Mouse (Mus musculus) limb, embryonic 14.5 days (tissue): ENCODE results near the gene Ccdc155. TPM values are rescaled to one million over a fixed set of nuclear protein-coding genes. Genes with fewer than 3 reads are reported as not detected.
A peak's percentile ranks its signal among the peaks of the same experiment; 100 is the strongest.

Experiments
- ATAC-seq: fragments of 200-750 bp; cut with Nextera tagmentation; 2 replicates; pipeline ENCODE4 v1.8.0; 2017; ENCODE audit warnings: low read depth, moderate number of reproducible peaks, moderate TSS enrichment; ENCODE audit not compliant: low FRiP score
- DNase-seq: peaks from one replicate; pipeline ENCODE4 v3.0.0-alpha.2; 2015; ENCODE audit warnings: low spot score
- H3K27ac ChIP-seq: fragments of 300-500 bp; sonication (generic); replicated peaks from 2 replicates; pipeline ENCODE4 v1.5.1; 2014; ENCODE audit warnings: low read depth, mild to moderate bottlenecking, low read length, moderate library complexity, mixed read lengths
- H3K27me3 ChIP-seq: fragments of 300-500 bp; sonication (generic); 2 replicates; pipeline ENCODE4 v1.6.1; 2014; ENCODE audit warnings: low read length, mixed read lengths; ENCODE audit not compliant: control insufficient read depth, insufficient read depth
- H3K36me3 ChIP-seq: fragments of 300-500 bp; sonication (generic); 2 replicates; pipeline ENCODE4 v1.6.1; 2014; ENCODE audit warnings: mild to moderate bottlenecking, low read length, moderate library complexity, mixed read lengths; ENCODE audit not compliant: control insufficient read depth, insufficient read depth
- H3K4me1 ChIP-seq: fragments of 300-500 bp; sonication (generic); 2 replicates; pipeline ENCODE4 v1.6.1; 2014; ENCODE audit warnings: antibody characterized with exemption, low read length, mixed read lengths; ENCODE audit not compliant: control insufficient read depth, insufficient read depth
- H3K4me2 ChIP-seq: fragments of 300-500 bp; sonication (generic); replicated peaks from 2 replicates; pipeline ENCODE4 v1.6.1; 2014; ENCODE audit warnings: low read depth, mild to moderate bottlenecking, low read length, moderate library complexity; ENCODE audit not compliant: severe bottlenecking
- H3K4me3 ChIP-seq: fragments of 300-500 bp; sonication (generic); replicated peaks from 2 replicates; pipeline ENCODE4 v1.5.1; 2014; ENCODE audit warnings: low read length
- H3K9ac ChIP-seq: fragments of 300-500 bp; sonication (generic); 2 replicates; pipeline ENCODE4 v1.6.1; 2014; ENCODE audit warnings: mild to moderate bottlenecking, low read depth, low read length, moderate library complexity; ENCODE audit not compliant: severe bottlenecking
- H3K9me3 ChIP-seq: fragments of 300-500 bp; sonication (generic); 2 replicates; pipeline ENCODE4 v1.6.1; 2016; ENCODE audit warnings: low read length; ENCODE audit not compliant: control insufficient read depth
- POLR2A ChIP-seq: fragments of 200-500 bp; IDR thresholded peaks from 2 replicates; pipeline ENCODE4 v1.8.0; 2012; ENCODE audit warnings: inconsistent platforms, mild to moderate bottlenecking, moderate library complexity, borderline replicate concordance; ENCODE audit not compliant: insufficient read depth, insufficient read length; ENCODE audit errors: extremely low read depth
- WGBS: fragments of 180-500 bp; shearing (Covaris S2); extraction: QIAGEN DNeasy Blood & Tissue Kit; methylation state at CpG from one replicate; pipeline ENCODE4 v1.1.7; 2014; 5-methylcytosine and 5-hydroxymethylcytosine counted together
- polyA plus RNA-seq, 2 experiments: library from polyadenylated mRNA; depleted of rRNA in 1 of 2; stranded (reverse) in 1 of 2; unstranded in 1 of 2; fragments of >200 nt; fragmentation: Nextera tagmentation in 1 of 2; extraction: Ambion mirVana in 1 of 2; gene quantifications; 2 replicates each; pipeline versions ENCODE4 v1.2.1 to v1.2.3; 2012 to 2014

Gene Ccdc155
- polyA plus RNA-seq, 2 experiments: 1.2 to 1.4 TPM

- DNase-seq: no peak
- no peak for TF ChIP-seq POLR2A
- H3K36me3 ChIP-seq: no peaks in the 10 kb centered on the region
- H3K27me3 ChIP-seq: no peaks in the 10 kb centered on the region
- no peak overlapping the region for H3K4me2 ChIP-seq
- H3K27ac ChIP-seq: no peak overlapping the region
- no peak overlapping the region for H3K9ac ChIP-seq
- H3K4me1 ChIP-seq: peaks cover 4% of the 10 kb centered on the region
- WGBS: 60% methylated on average over 16 of the region's 16 CpGs
- ATAC-seq: no peak
- H3K9me3 ChIP-seq: no peaks in the 10 kb centered on the region
- H3K4me3 ChIP-seq: no peak overlapping the region
These were observed 15.1 kb downstream of the Ccdc155 start for GRCm38 (mm10) chr7:45189600-45189999.

DNA sequence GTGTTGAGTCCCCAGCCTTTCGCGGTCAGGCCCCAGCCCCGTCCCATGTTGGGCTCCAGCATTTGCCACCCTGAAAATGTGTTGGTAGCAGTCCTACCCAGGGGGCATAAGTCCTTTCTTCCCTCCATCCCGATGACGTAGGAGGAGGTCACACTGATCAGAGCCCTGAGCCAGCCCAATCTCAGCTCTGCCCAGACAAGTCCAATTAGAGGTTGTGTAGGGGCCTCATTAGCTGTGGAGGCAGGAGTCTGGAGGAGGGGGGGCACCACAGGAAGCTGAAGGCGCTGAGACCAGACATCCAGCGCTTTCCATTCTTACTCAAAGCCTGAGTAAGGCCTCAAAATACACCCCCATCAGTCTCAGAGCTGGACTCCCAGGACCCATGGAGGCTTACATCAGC, 18.8 kb downstream of the Ccdc155 start:
- Histone ChIP-seq H3K9ac (no peak overlapping the region), H3K27me3 (peaks cover 33% of the 10 kb centered on the region)
- TF ChIP-seq POLR2A: no peak

DNA sequence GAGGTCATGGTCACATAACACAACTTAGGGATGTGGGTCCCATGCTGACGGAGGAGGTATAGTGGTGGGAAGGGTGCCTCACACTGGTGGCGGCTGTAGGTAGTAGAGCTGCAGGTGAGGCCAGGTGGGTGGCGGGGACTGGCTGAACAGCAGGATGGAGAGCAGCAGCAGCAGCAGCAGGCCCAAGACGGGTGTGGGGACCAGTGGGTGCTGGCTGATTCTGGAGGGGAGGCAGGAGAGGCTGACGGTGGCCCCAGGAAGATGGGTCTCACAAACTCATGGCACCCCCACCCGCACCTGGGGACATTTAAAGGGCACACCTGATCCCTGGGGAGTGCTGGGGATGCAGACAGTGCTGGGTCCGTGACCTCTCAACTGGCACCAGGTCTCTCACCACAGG, 21.0 kb downstream of the Ccdc155 start:
- H3K36me3 ChIP-seq: no peaks in the 10 kb centered on the region
- H3K9ac ChIP-seq: no peak overlapping the region
- H3K4me3 ChIP-seq: no peak overlapping the region
- no peak overlapping the region for H3K4me2 ChIP-seq
- DNase-seq (no peak), ATAC-seq (no peak)
- H3K27ac ChIP-seq: no peak overlapping the region
- 69% methylated on average over 5 of the region's 7 CpGs for WGBS
- H3K4me1 ChIP-seq: no peaks in the 10 kb centered on the region
- peaks cover 53% of the 10 kb centered on the region for H3K27me3 ChIP-seq
- no peaks in the 10 kb centered on the region for H3K9me3 ChIP-seq
- no peak for TF ChIP-seq POLR2A

More for the DNA sequence above, 18.8 kb downstream of the Ccdc155 start:
- no peak overlapping the region for H3K4me2 ChIP-seq
- no peaks in the 10 kb centered on the region for H3K4me1 ChIP-seq
- H3K36me3 ChIP-seq: no peaks in the 10 kb centered on the region
- DNase-seq (no peak), ATAC-seq (no peak)
- H3K4me3 ChIP-seq: no peak overlapping the region
- 48% methylated on average over 7 of the region's 7 CpGs for WGBS
- no peak overlapping the region for H3K27ac ChIP-seq
- H3K9me3 ChIP-seq: no peaks in the 10 kb centered on the region

- no peak overlapping the region for H3K27ac ChIP-seq
- H3K4me1 ChIP-seq: no peaks in the 10 kb centered on the region
- ATAC-seq: peak; percentile 7; the same call in 1 of the 2 replicates
- H3K36me3 ChIP-seq: no peaks in the 10 kb centered on the region
- H3K27me3 ChIP-seq: peaks cover 64% of the 10 kb centered on the region
- no peak for TF ChIP-seq POLR2A
- H3K4me2 ChIP-seq: peak overlapping the region; percentile 40
- H3K4me3 ChIP-seq: peak overlapping the region; percentile 10
- 20% methylated on average over 11 of the region's 11 CpGs for WGBS
- no peak overlapping the region for H3K9ac ChIP-seq
- DNase-seq: no peak
- H3K9me3 ChIP-seq: no peaks in the 10 kb centered on the region
These were observed 22.1 kb downstream of the Ccdc155 start for GRCm38 (mm10) chr7:45182606-45183005.

DNA sequence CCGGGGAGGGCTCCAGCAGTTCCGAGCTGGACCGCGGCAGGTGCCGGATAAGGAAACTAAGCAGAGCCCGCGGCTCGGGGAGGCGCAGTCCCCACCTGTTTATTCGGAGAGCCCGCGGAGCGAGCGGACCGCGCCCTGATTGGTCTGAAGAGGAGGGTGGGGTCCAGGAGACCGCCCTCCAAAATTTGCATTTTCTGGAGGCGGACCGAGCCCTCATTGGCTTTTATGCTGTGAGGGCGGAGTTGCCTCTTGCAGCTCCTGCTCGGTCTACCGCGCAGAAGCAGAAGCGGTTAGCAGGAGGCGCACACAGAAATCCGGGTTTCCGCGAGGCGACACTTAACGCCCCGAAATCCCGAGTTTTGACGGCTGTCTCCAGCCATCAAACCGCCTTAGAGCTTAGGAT, 22.5 kb downstream of the Ccdc155 start:
- H3K4me1 ChIP-seq: no peaks in the 10 kb centered on the region
- ATAC-seq: peak; percentile 93
- TF ChIP-seq POLR2A: no peak

GRCm38 (mm10) chr7:45181540-45181939, 23.2 kb downstream of the Ccdc155 start:
- ATAC-seq: no peak
- Histone ChIP-seq H3K9ac (no peak overlapping the region), H3K9me3 (no peaks in the 10 kb centered on the region), H3K27ac (no peak overlapping the region), H3K4me2 (0 out of 2 replicates have a peak overlapping the region, but pooled peaks have one; percentile 3), H3K27me3 (peaks cover 75% of the 10 kb centered on the region), H3K4me1 (no peaks in the 10 kb centered on the region), H3K36me3 (no peaks in the 10 kb centered on the region), H3K4me3 (no peak overlapping the region)
- whole genome bisulfite sequencing: 8% methylated on average over 24 of the region's 35 CpGs
- TF ChIP-seq POLR2A: no peak
- DNase-seq: no peak

More for the DNA sequence above, 22.5 kb downstream of the Ccdc155 start:
- Histone ChIP-seq H3K27me3 (peaks cover 68% of the 10 kb centered on the region), H3K9me3 (no peaks in the 10 kb centered on the region), H3K9ac (no peak overlapping the region), H3K27ac (no peak overlapping the region), H3K36me3 (no peaks in the 10 kb centered on the region), H3K4me3 (peak overlapping the region; percentile 10), H3K4me2 (peak overlapping the region; percentile 40)
- DNase-seq: peak; percentile 91
- WGBS: 0% methylated on average over 34 of the region's 34 CpGs
